Mouse (Mus musculus): ENCODE measurements around the gene Grip1.

GRCm38 (mm10) chr10:119544743-119545142, 91.1 kb downstream of the Grip1 start:
- TF ChIP-seq CTCF (IDR thresholded peaks at IDR 0.05; ENCODE audit: borderline replicate concordance, insufficient read depth, low read length) (no peak), POLR2A (IDR thresholded peaks at IDR 0.05; ENCODE audit: low read depth, low read length) (no peak)
